Mouse (Mus musculus) MEL (cell line): Measurements from ENCODE around the gene Lmtk3. TPM values are rescaled to one million over a fixed set of nuclear protein-coding genes. Genes with fewer than 3 reads are reported as not detected.

Experiments used
- DNase-seq: peaks from one replicate; pipeline ENCODE4 v3.0.0; 2011; ENCODE audit warnings: low read depth, low spot score
- H3K27ac ChIP-seq: 2 replicates; pipeline ENCODE4 v1.5.1; 2012; ENCODE audit warnings: low read depth, mild to moderate bottlenecking, control low read depth, low read length, moderate library complexity; ENCODE audit not compliant: control insufficient read depth
- H3K27me3 ChIP-seq, 2 experiments: fragments of 150-350 bp in 1 of 2; sonication (generic) in 1 of 2; 2 replicates each; pipeline ENCODE4 v1.6.1; 2012; ENCODE audit warnings: low read length in 2 of 2, mild to moderate bottlenecking in 2 of 2, improper control_type of control experiment in 1 of 2, moderate library complexity in 1 of 2; ENCODE audit not compliant: insufficient read depth in 2 of 2, control insufficient read depth in 1 of 2
- H3K36me3 ChIP-seq, 2 experiments: 2 replicates each; pipeline ENCODE4 v1.6.1; 2012 to 2014; ENCODE audit warnings: low read length in 2 of 2, improper control_type of control experiment in 1 of 2, inconsistent platforms in 1 of 2, mild to moderate bottlenecking in 1 of 2; ENCODE audit not compliant: insufficient read depth in 2 of 2, control insufficient read depth in 1 of 2
- H3K4me1 ChIP-seq, 2 experiments: fragments of 150-350 bp in 1 of 2; sonication (generic) in 1 of 2; 2 replicates each; pipeline ENCODE4 v1.6.1; 2012; ENCODE audit warnings: low read length in 2 of 2, improper control_type of control experiment in 1 of 2, mild to moderate bottlenecking in 1 of 2; ENCODE audit not compliant: insufficient read depth in 2 of 2, control insufficient read depth in 1 of 2
- H3K4me3 ChIP-seq, 2 experiments: fragments of 150-350 bp in 1 of 2; sonication (generic) in 1 of 2; 2 replicates each; pipeline ENCODE4 v1.5.1; 2012; ENCODE audit warnings: low read depth in 2 of 2, low read length in 2 of 2, mild to moderate bottlenecking in 2 of 2, moderate library complexity in 2 of 2, control low read depth in 1 of 2, improper control_type of control experiment in 1 of 2; ENCODE audit not compliant: control insufficient read depth in 1 of 2, insufficient read depth in 1 of 2
- H3K79me2 ChIP-seq: 2 replicates; pipeline ENCODE4 v1.6.1; 2012; ENCODE audit warnings: mild to moderate bottlenecking, low read length, moderate library complexity; ENCODE audit not compliant: control insufficient read depth, poor library complexity, insufficient read depth
- H3K9ac ChIP-seq: 2 replicates; pipeline ENCODE4 v1.6.1; 2012; ENCODE audit warnings: low read depth, mild to moderate bottlenecking, control low read depth, low read length, moderate library complexity; ENCODE audit not compliant: control insufficient read depth, poor library complexity, severe bottlenecking
- H3K9me3 ChIP-seq: fragments of 150-350 bp; sonication (generic); replicated peaks from 2 replicates; pipeline ENCODE4 v1.6.1; 2012; ENCODE audit warnings: mild to moderate bottlenecking, low read length, improper control_type of control experiment, moderate library complexity; ENCODE audit not compliant: insufficient read depth
- CHD1 ChIP-seq: IDR thresholded peaks from 2 replicates; pipeline ENCODE4 v1.6.1; 2012; ENCODE audit warnings: low read depth, mild to moderate bottlenecking, inconsistent platforms, low read length, improper control_type of control experiment
- CHD2 ChIP-seq: IDR thresholded peaks from 2 replicates; pipeline ENCODE4 v1.6.1; 2011; ENCODE audit warnings: low read length, improper control_type of control experiment
- CTCF ChIP-seq, 3 experiments: IDR thresholded peaks in 2 of 3; conservative IDR thresholded peaks in 1 of 3; 2 replicates each; pipeline ENCODE4 v1.5.1; 2011 to 2012; ENCODE audit warnings: low read length in 3 of 3, low read depth in 2 of 3, mild to moderate bottlenecking in 2 of 3, improper control_type of control experiment in 1 of 3, inconsistent platforms in 1 of 3, mixed read lengths in 1 of 3, moderate library complexity in 1 of 3; ENCODE audit not compliant: control insufficient read depth in 1 of 3, insufficient read depth in 1 of 3, poor library complexity in 1 of 3, severe bottlenecking in 1 of 3
- ETS1 ChIP-seq: IDR thresholded peaks from 2 replicates; pipeline ENCODE4 v1.6.1; 2012; ENCODE audit warnings: low read depth, mild to moderate bottlenecking, inconsistent platforms, low read length, improper control_type of control experiment, moderate library complexity
- MAX ChIP-seq: IDR thresholded peaks from 2 replicates; pipeline ENCODE4 v1.6.1; 2011; ENCODE audit warnings: low read length, improper control_type of control experiment
- MAZ ChIP-seq: IDR thresholded peaks from 2 replicates; pipeline ENCODE4 v1.6.1; 2012; ENCODE audit warnings: low read depth, mild to moderate bottlenecking, inconsistent platforms, low read length, improper control_type of control experiment
- MXI1 ChIP-seq: IDR thresholded peaks from 2 replicates; pipeline ENCODE4 v1.6.1; 2011; ENCODE audit warnings: mild to moderate bottlenecking, low read depth, low read length, improper control_type of control experiment
- MYC ChIP-seq: IDR thresholded peaks from 2 replicates; pipeline ENCODE4 v1.6.1; 2011; ENCODE audit warnings: low read depth, mild to moderate bottlenecking, low read length, improper control_type of control experiment, moderate library complexity
- POLR2A ChIP-seq, 2 experiments: IDR thresholded peaks; 2 replicates each; pipeline ENCODE4 v1.6.1; 2011 to 2012; ENCODE audit warnings: low read length in 2 of 2, mild to moderate bottlenecking in 2 of 2, control low read depth in 1 of 2, improper control_type of control experiment in 1 of 2, low read depth in 1 of 2, moderate library complexity in 1 of 2; ENCODE audit not compliant: control insufficient read depth in 1 of 2, insufficient read depth in 1 of 2, poor library complexity in 1 of 2
- RAD21 ChIP-seq: IDR thresholded peaks from 2 replicates; pipeline ENCODE4 v1.6.1; 2011; ENCODE audit warnings: mild to moderate bottlenecking, low read depth, low read length, improper control_type of control experiment
- SIN3A ChIP-seq: IDR thresholded peaks from 2 replicates; pipeline ENCODE4 v1.6.1; 2012; ENCODE audit warnings: low read length, improper control_type of control experiment, inconsistent platforms
- SMC3 ChIP-seq: IDR thresholded peaks from 2 replicates; pipeline ENCODE4 v1.6.1; 2011; ENCODE audit warnings: low read depth, low read length, improper control_type of control experiment
- UBTF ChIP-seq: IDR thresholded peaks from 2 replicates; pipeline ENCODE4 v1.6.1; 2012; ENCODE audit warnings: low read depth, mild to moderate bottlenecking, inconsistent platforms, low read length, improper control_type of control experiment, moderate library complexity, borderline replicate concordance; ENCODE audit not compliant: insufficient read depth
- USF1 ChIP-seq: IDR thresholded peaks from 2 replicates; pipeline ENCODE4 v1.6.1; 2014; ENCODE audit warnings: low read depth, mild to moderate bottlenecking, inconsistent platforms, low read length, improper control_type of control experiment, moderate library complexity
- ZC3H11A ChIP-seq: IDR thresholded peaks from 2 replicates; pipeline ENCODE4 v1.6.1; 2012; ENCODE audit warnings: low read depth, mild to moderate bottlenecking, inconsistent platforms, low read length, improper control_type of control experiment
- ZNF384 ChIP-seq: IDR thresholded peaks from 2 replicates; pipeline ENCODE4 v1.6.1; 2012; ENCODE audit warnings: low read depth, mild to moderate bottlenecking, inconsistent platforms, low read length, improper control_type of control experiment
- polyA plus RNA-seq, 2 experiments: library from polyadenylated mRNA; stranded (reverse) in 1 of 2; unstranded in 1 of 2; fragments of >175 nt in 1 of 2; fragments of >200 nt in 1 of 2; gene quantifications; 2 replicates each; pipeline versions ENCODE4 v1.2.1 to v1.2.4; 2012; ENCODE audit warnings: low replicate concordance in 2 of 2, low read depth in 1 of 2; ENCODE audit not compliant: insufficient read length in 2 of 2, insufficient read depth in 1 of 2, missing spikeins in 1 of 2
- total RNA-seq: library from RNA; depleted of rRNA; stranded (reverse); fragments of 300-350 nt; gene quantifications from 2 replicates; pipeline ENCODE4 v1.2.3, GENCODE M21; 2012

The Lmtk3 gene
- total and polyA plus RNA-seq, 3 experiments, result 0.04 to 0.40 TPM; not detected in 1

DNA sequence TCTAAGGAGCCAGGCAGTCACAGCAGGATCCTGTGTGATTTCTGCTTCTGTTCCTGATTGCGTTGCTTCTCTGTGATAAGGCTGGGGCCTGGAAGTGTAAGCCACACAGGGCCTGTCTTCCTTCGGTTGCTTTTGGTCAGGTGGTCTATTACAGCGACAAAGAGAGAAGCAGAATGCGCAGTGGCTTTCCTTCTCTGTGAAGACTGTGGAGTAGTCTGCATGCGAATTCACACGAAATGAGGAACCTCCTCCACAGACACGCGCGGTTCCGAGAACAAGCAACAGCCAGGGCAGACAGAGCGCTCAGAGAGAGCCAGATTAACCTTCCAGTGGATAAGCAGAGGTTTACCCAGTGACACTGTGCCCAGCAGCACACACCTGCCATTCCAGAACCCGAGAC lies 42.2 kb upstream of the Lmtk3 start:
- peaks cover 0 to 8% of the 10 kb centered on the region in 2 experiments; a peak in 1 of 4 replicates for H3K36me3 ChIP-seq
- TF ChIP-seq CHD1 (no peak), USF1 (peak; percentile 52), MAX (no peak)
- TF ChIP-seq, all 39 proteins: peak for 1
- Histone ChIP-seq H3K9ac (peak overlapping the region; percentile 8; the same call in 1 of the 2 replicates), H3K4me1 (peaks cover 0 to 16% of the 10 kb centered on the region in 2 experiments; a peak in 2 of 4 replicates), H3K27ac (no peak overlapping the region), H3K9me3 (no peaks in the 10 kb centered on the region), H3K4me3 (peak overlapping the region in 1 of 2 experiments; percentile 5; a peak in 1 of 4 replicates), H3K79me2 (no peaks in the 10 kb centered on the region), H3K27me3 (no peaks in the 10 kb centered on the region)
- peak; percentile 64 for DNase-seq

DNA sequence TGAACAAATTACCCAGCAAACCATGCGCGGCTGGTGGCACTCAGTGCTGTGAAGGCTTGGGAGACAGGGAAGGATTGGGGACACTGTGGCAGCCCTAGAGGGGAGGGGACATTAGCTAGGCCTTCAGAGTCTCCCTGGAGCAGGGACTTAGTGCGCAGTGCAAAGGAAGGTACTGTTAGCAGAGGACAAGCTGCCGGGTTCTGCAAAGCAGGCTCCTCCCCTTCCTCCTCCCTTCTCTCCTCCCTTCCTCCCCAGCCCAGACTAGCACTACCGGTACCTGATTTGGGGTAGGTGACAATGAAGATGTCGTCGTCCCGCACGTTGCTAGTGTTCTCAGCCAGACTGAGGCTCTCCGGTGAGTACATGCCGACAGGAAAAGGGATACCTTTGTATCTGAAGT lies 41.8 kb upstream of the Lmtk3 start:
- H3K9me3 ChIP-seq, result no peaks in the 10 kb centered on the region
- DNase-seq, result no peak
- H3K4me3 ChIP-seq, result peak overlapping the region in 1 of 2 experiments; percentile 5; a peak in 1 of 4 replicates
- peaks cover 0 to 8% of the 10 kb centered on the region in 2 experiments; a peak in 1 of 4 replicates for H3K36me3 ChIP-seq
- no peak overlapping the region for H3K27ac ChIP-seq
- peaks cover 0 to 16% of the 10 kb centered on the region in 2 experiments; a peak in 2 of 4 replicates for H3K4me1 ChIP-seq
- no peak overlapping the region; the same call in 1 of the 2 replicates for H3K9ac ChIP-seq
- H3K79me2 ChIP-seq, result no peaks in the 10 kb centered on the region
- TF ChIP-seq MAZ, result no peak
- no peaks in the 10 kb centered on the region for H3K27me3 ChIP-seq

DNA sequence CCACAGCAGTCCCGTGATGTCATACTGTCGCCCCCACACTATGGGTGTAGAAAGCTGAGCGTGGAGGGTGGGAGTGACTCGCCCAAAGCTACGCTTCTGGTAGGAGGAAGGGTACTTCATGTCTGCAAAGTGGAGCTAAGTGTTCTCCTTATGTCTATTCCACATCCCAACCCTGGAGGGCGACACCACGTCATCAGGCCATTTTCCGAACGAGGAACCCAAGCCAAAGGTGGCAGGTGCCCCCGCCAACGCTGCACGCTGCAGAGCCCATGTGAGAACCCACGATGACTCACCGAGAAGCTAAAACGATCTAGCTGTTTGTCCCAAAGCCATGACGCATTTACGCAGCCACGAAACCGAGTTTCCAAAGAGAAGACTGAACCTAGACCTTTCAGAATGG lies 41.2 kb upstream of the Lmtk3 start:
- Histone ChIP-seq H3K36me3 (peaks cover 0 to 8% of the 10 kb centered on the region in 2 experiments; a peak in 1 of 4 replicates), H3K27ac (no peak overlapping the region), H3K9me3 (no peaks in the 10 kb centered on the region), H3K9ac (no peak overlapping the region), H3K79me2 (no peaks in the 10 kb centered on the region), H3K27me3 (no peaks in the 10 kb centered on the region), H3K4me3 (peak overlapping the region in 1 of 2 experiments; percentile 5; a peak in 1 of 4 replicates), H3K4me1 (peaks cover 0 to 16% of the 10 kb centered on the region in 2 experiments; a peak in 2 of 4 replicates)
- TF ChIP-seq ETS1 (peak; percentile 15; the same call in 1 of the 2 replicates), ZC3H11A (peak; percentile 23; the same call in 1 of the 2 replicates), POLR2A (IDR thresholded peaks at IDR 0.05; ENCODE audit: control insufficient read depth in 1 of 2, insufficient read depth in 1 of 2, low read depth in 1 of 2, low read length in 2 of 2, poor library complexity in 1 of 2) (no peak), MYC (0 out of 2 replicates have a peak, but pooled peaks have one; percentile 14), CTCF (IDR thresholded peaks at IDR 0.05 in 2 of 3, conservative IDR thresholded peaks at IDR 0.05 in 1 of 3; ENCODE audit: control insufficient read depth in 1 of 3, insufficient read depth in 1 of 3, low read depth in 2 of 3, low read length in 3 of 3, poor library complexity in 1 of 3, severe bottlenecking in 1 of 3) (peak; percentile 6 to 41 (median 35); a peak in 3 of 6 replicates), ZNF384 (no peak), CHD2 (no peak), MAX (no peak), MXI1 (no peak), SMC3 (peak; percentile 31), RAD21 (peak; percentile 2; the same call in 1 of the 2 replicates), UBTF (no peak), SIN3A (no peak)
- peak; percentile 47 for DNase-seq
